Mouse (Mus musculus): ENCODE data around the gene Madcam1. TPM values are rescaled to one million over a fixed set of nuclear protein-coding genes. Genes with fewer than 3 reads are reported as not detected.

The Madcam1 gene
- polyA plus RNA-seq, 1 experiment from 2014 or later: not detected

- no peak for TF ChIP-seq CTCF (IDR thresholded peaks at IDR 0.05)
- in situ Hi-C loops (cut with MboI; ENCODE audit: low pct_unique_long_range_greater_than_20kb): no loop called here
- H3K27me3 ChIP-seq: no peaks in the 10 kb centered on the region
- ATAC-seq: peak; percentile 81
- CTCF ChIA-PET: interaction anchor here (0.9 to 2.1 kb wide), 6 partner anchors 8 to 913 kb away, joined by 3 to 7 read pairs (median 4); no protein-coding TSS in a partner anchor
- peak; percentile 78 for DNase-seq (ENCODE audit: low read depth, low spot score)
- POLR2A ChIA-PET: interaction anchor here (2.2 kb wide), 1 partner anchor 13 kb away, joined by 9 read pairs; the partner anchor contains the start of gene Cdc34
Observed at GRCm38 (mm10) chr10:79668771-79669575, 4.6 kb downstream of the Madcam1 start, which contains the start of gene Tpgs1. TSS of gene Tpgs1 (plus strand) at chr10:79669369.

GRCm38 (mm10) chr10:79669576-79670057, 5.3 kb downstream of the Madcam1 start:
- in situ Hi-C loops (cut with MboI; ENCODE audit: low pct_unique_long_range_greater_than_20kb): loop anchor here (10.0 kb wide), 1 partner anchor 1095 kb away; the partner anchor contains the start of gene Ilvbl
- ChIA-PET CTCF (interaction anchor here (0.9 to 2.1 kb wide), 4 partner anchors 8 to 86 kb away, joined by 3 to 7 read pairs (median 5); no protein-coding TSS in a partner anchor), POLR2A (interaction anchor here (1.4 to 2.2 kb wide), 2 partner anchors 12 to 14 kb away, joined by 6 to 9 read pairs; partner anchors contain the start of gene Cdc34)
- no peaks in the 10 kb centered on the region for H3K27me3 ChIP-seq
- no peak for TF ChIP-seq CTCF (IDR thresholded peaks at IDR 0.05)
- ATAC-seq (peak; percentile 51), DNase-seq (ENCODE audit: low read depth, low spot score) (no peak)

- ChIA-PET CTCF (interaction anchor here (1.2 to 1.4 kb wide), 2 partner anchors 7 to 14 kb away, joined by 4 to 7 read pairs; no protein-coding TSS in a partner anchor), POLR2A (interaction anchor here (1.4 to 2.2 kb wide), 2 partner anchors 11 to 13 kb away, joined by 6 to 9 read pairs; partner anchors contain the start of gene Cdc34)
- ATAC-seq (no peak), DNase-seq (ENCODE audit: low read depth, low spot score) (no peak)
- no peak for TF ChIP-seq CTCF (IDR thresholded peaks at IDR 0.05)
- no peaks in the 10 kb centered on the region for H3K27me3 ChIP-seq
- in situ Hi-C loops (cut with MboI; ENCODE audit: low pct_unique_long_range_greater_than_20kb): loop anchor here (10.0 kb wide), 1 partner anchor 1095 kb away; the partner anchor contains the start of gene Ilvbl
Observed at GRCm38 (mm10) chr10:79670071-79670888, 5.9 kb downstream of the Madcam1 start.

GRCm38 (mm10) chr10:79671396-79672087, 7.2 kb downstream of the Madcam1 start:
- ATAC-seq (no peak), DNase-seq (ENCODE audit: low read depth, low spot score) (no peak)
- in situ Hi-C loops (cut with MboI; ENCODE audit: low pct_unique_long_range_greater_than_20kb): loop anchor here (10.0 kb wide), 1 partner anchor 1097 kb away; the partner anchor contains the start of gene Ilvbl
- no peak for TF ChIP-seq CTCF (IDR thresholded peaks at IDR 0.05)
- ChIA-PET CTCF (no interaction called here), POLR2A (interaction anchor here (1.4 kb wide), 1 partner anchor 12 kb away, joined by 6 read pairs; no protein-coding TSS in a partner anchor)
- H3K27me3 ChIP-seq: no peaks in the 10 kb centered on the region

- ChIA-PET CTCF (no interaction called here), POLR2A (no interaction called here)
- ATAC-seq (no peak), DNase-seq (ENCODE audit: low read depth, low spot score) (no peak)
- TF ChIP-seq CTCF (IDR thresholded peaks at IDR 0.05): no peak
- no peaks in the 10 kb centered on the region for H3K27me3 ChIP-seq
- in situ Hi-C loops (cut with MboI; ENCODE audit: low pct_unique_long_range_greater_than_20kb): loop anchor here (10.0 kb wide), 1 partner anchor 1097 kb away; the partner anchor contains the start of gene Ilvbl
Observed at GRCm38 (mm10) chr10:79672088-79672455, 7.7 kb downstream of the Madcam1 start.

- DNase-seq (ENCODE audit: low read depth, low spot score): no peak
- in situ Hi-C loops (cut with MboI; ENCODE audit: low pct_unique_long_range_greater_than_20kb): loop anchor here (10.0 kb wide), 1 partner anchor 1098 kb away; the partner anchor contains the start of gene Ilvbl
- no peaks in the 10 kb centered on the region for H3K27me3 ChIP-seq
- CTCF ChIA-PET: no interaction called here
- POLR2A ChIA-PET: no interaction called here
- no peak for ATAC-seq
- TF ChIP-seq CTCF (IDR thresholded peaks at IDR 0.05): no peak
Observed at GRCm38 (mm10) chr10:79673054-79673453, 8.7 kb downstream of the Madcam1 start.

GRCm38 (mm10) chr10:79675346-79676035, 11.1 kb downstream of the Madcam1 start:
- CTCF ChIA-PET: no interaction called here
- in situ Hi-C loops (cut with MboI; ENCODE audit: low pct_unique_long_range_greater_than_20kb): loop anchor here (10.0 kb wide), 1 partner anchor 1101 kb away; the partner anchor contains the start of gene Ilvbl
- DNase-seq (ENCODE audit: low read depth, low spot score) (no peak), ATAC-seq (no peak)
- no peaks in the 10 kb centered on the region for H3K27me3 ChIP-seq
- POLR2A ChIA-PET: no interaction called here
- TF ChIP-seq CTCF (IDR thresholded peaks at IDR 0.05): no peak

GRCm38 (mm10) chr10:79680606-79681495, 16.5 kb downstream of the Madcam1 start:
- no peak for TF ChIP-seq CTCF (IDR thresholded peaks at IDR 0.05)
- in situ Hi-C loops (cut with MboI; ENCODE audit: low pct_unique_long_range_greater_than_20kb): no loop called here
- POLR2A ChIA-PET: interaction anchor here (1.8 kb wide), 1 partner anchor 11 kb away, joined by 9 read pairs; the partner anchor contains the start of gene Tpgs1
- H3K27me3 ChIP-seq: no peaks in the 10 kb centered on the region
- ATAC-seq: no peak
- CTCF ChIA-PET: no interaction called here
- DNase-seq (ENCODE audit: low read depth, low spot score): no peak
